Mouse (Mus musculus): ENCODE data around the gene Wdr82.

DNA sequence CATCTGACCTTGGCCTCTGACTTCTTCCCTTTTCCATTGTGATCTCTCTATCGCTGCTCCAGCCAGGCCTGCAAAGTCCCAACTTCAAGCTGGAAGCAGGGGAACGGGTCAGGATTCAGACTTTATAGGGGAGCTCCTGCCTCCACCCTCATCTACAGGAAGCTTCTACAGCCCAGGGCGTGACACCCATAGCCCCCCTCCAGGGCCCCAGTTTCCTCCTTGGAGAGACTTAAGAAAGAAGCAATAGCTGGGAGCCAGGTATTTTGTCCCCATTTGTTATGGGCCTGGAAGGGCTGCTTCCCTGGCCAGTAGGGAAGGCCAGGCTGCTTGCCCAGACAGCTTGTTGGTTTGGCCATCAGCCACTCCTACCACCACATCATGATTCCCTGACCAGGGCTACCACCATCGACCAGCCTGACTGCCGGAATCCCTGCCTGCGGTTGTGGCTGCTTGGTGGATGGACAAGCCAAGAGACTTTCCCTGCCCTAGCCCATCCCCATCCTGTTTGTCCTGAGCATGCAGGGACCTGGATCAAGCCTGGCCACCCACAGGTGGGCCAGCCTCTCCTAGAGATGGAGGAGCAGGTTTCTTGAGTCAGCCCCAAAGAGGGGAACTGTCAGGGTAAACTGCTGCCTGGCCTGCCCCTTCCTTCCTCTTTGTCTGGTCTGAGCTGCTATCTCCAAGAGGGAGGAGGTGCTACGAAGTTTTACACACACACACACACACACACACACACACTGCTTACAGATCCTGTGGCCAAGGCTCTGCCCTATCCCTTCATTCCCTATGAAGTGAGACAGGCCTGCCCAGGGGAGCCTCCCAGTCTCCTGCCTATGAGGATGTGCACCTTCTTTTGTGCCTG lies 33.5 kb downstream of the Wdr82 start:
- no peak for TF ChIP-seq CTCF (IDR thresholded peaks at IDR 0.05; ENCODE audit: extremely low read depth, insufficient read length, insufficient replicate concordance, low read depth, low read length)
- TF ChIP-seq POLR2A (IDR thresholded peaks at IDR 0.05; ENCODE audit: low read depth, low read length), result no peak

All from small intestine, adult 2 months (tissue).